Mouse (Mus musculus) CD4-positive, CD25-positive, alpha-beta regulatory T cell, adult 4 months (primary cell): ENCODE measurements around the gene Tm7sf2. TPM values are rescaled to one million over a fixed set of nuclear protein-coding genes. Genes with fewer than 3 reads are reported as not detected.

Source experiments
- ATAC-seq: one replicate; pipeline ENCODE4 v1.8.0; 2017
- polyA plus RNA-seq, 2 experiments: library from polyadenylated mRNA; unstranded; fragments of 100-300 nt; shearing (Covaris generic); gene quantifications; one replicate each; pipeline ENCODE4 v1.2.1; 2017

Gene Tm7sf2
- 1 to 10 TPM; 5.5 to 7.1 TPM for polyA plus RNA-seq

- peak; percentile 91 for ATAC-seq
These were observed at the start of gene Tm7sf2 for GRCm38 (mm10) chr19:6067724-6068415. Tm7sf2 (minus strand) TSS chr19:6068373.

GRCm38 (mm10) chr19:6117346-6117985 is 49.3 kb upstream of the Tm7sf2 start:
- no peak for ATAC-seq

GRCm38 (mm10) chr19:6116113-6116850 is 48.1 kb upstream of the Tm7sf2 start:
- no peak for ATAC-seq

GRCm38 (mm10) chr19:6113116-6113515 is 44.9 kb upstream of the Tm7sf2 start:
- no peak for ATAC-seq

- no peak for ATAC-seq
These were observed 37.4 kb upstream of the Tm7sf2 start, which contains the start of gene Naaladl1 for GRCm38 (mm10) chr19:6105586-6105985. Naaladl1 (plus strand) TSS chr19:6105782.

- no peak for ATAC-seq
These were observed 36.3 kb upstream of the Tm7sf2 start for GRCm38 (mm10) chr19:6104476-6104875.

GRCm38 (mm10) chr19:6102169-6102853 is 34.1 kb upstream of the Tm7sf2 start:
- no peak for ATAC-seq

- no peak for ATAC-seq
These were observed 33.0 kb upstream of the Tm7sf2 start for GRCm38 (mm10) chr19:6101186-6101585.

GRCm38 (mm10) chr19:6097847-6098246 is 29.7 kb upstream of the Tm7sf2 start:
- no peak for ATAC-seq

GRCm38 (mm10) chr19:6094119-6094518 is 25.9 kb upstream of the Tm7sf2 start, which contains the start of gene AC131692.1:
AC131692.1 (plus strand) TSS chr19:6094419.
- no peak for ATAC-seq

GRCm38 (mm10) chr19:6088841-6089240 is 20.7 kb upstream of the Tm7sf2 start:
- no peak for ATAC-seq

GRCm38 (mm10) chr19:6085417-6085879 is 17.3 kb upstream of the Tm7sf2 start:
- peak; percentile 78 for ATAC-seq

- peak; percentile 94 for ATAC-seq
These were observed 16.5 kb upstream of the Tm7sf2 start, which contains the start of the genes Zfpl1 and Cdca5 for GRCm38 (mm10) chr19:6084478-6085248. Zfpl1 (minus strand) TSS chr19:6084956. Cdca5 (plus strand) TSS chr19:6084983.

- ATAC-seq, result no peak
These were observed 14.0 kb upstream of the Tm7sf2 start, which contains the start of gene Gm28374 for GRCm38 (mm10) chr19:6082156-6082555. Gm28374 (minus strand) TSS chr19:6082256.

- no peak for ATAC-seq
These were observed 11.9 kb upstream of the Tm7sf2 start, which contains the start of gene Tmem262 for GRCm38 (mm10) chr19:6079983-6080480. Tmem262 (plus strand) TSS chr19:6080033.

GRCm38 (mm10) chr19:6076564-6077393 is 8.6 kb upstream of the Tm7sf2 start, which contains the start of gene Vps51:
Vps51 (minus strand) TSS chr19:6077231.
- peak; percentile 99 for ATAC-seq

- no peak for ATAC-seq
These were observed 5.7 kb upstream of the Tm7sf2 start for GRCm38 (mm10) chr19:6073889-6074288.

- no peak for ATAC-seq
These were observed 3.1 kb upstream of the Tm7sf2 start for GRCm38 (mm10) chr19:6071261-6071660.

- no peak for ATAC-seq
These were observed 2.5 kb upstream of the Tm7sf2 start for GRCm38 (mm10) chr19:6070571-6071250.

GRCm38 (mm10) chr19:6069851-6070250 is 1.7 kb upstream of the Tm7sf2 start:
- ATAC-seq, result no peak
